Mouse (Mus musculus) small intestine, adult 2 months (tissue): ENCODE measurements around the gene Gm45140. TPM values are rescaled to one million over a fixed set of nuclear protein-coding genes. Genes with fewer than 3 reads are reported as not detected.

Source experiments
- H3K27ac ChIP-seq: fragments of 200-500 bp; 2 replicates; pipeline ENCODE4 v1.5.1; 2012; ENCODE audit warnings: low read depth, low read length, control low read depth, inconsistent platforms; ENCODE audit not compliant: insufficient read depth
- H3K27me3 ChIP-seq: fragments of 200-500 bp; 2 replicates; pipeline ENCODE4 v1.6.1; 2012; ENCODE audit warnings: mild to moderate bottlenecking, moderate library complexity, low read length, inconsistent platforms; ENCODE audit not compliant: control insufficient read depth, insufficient read depth
- H3K36me3 ChIP-seq: fragments of 200-500 bp; 2 replicates; pipeline ENCODE4 v1.6.1; 2012; ENCODE audit warnings: mild to moderate bottlenecking, low read length, control low read depth, inconsistent platforms; ENCODE audit not compliant: control insufficient read depth, insufficient read depth
- H3K4me1 ChIP-seq: fragments of 200-500 bp; 2 replicates; pipeline ENCODE4 v1.6.1; 2012; ENCODE audit warnings: low read length, inconsistent platforms, mixed read lengths; ENCODE audit not compliant: control insufficient read depth, insufficient read depth, insufficient read length
- H3K4me3 ChIP-seq: fragments of 200-500 bp; 2 replicates; pipeline ENCODE4 v1.5.1; 2012; ENCODE audit warnings: low read depth, mild to moderate bottlenecking, control low read depth, inconsistent platforms, low read length, moderate library complexity
- CTCF ChIP-seq: fragments of 200-500 bp; IDR thresholded peaks from 2 replicates; pipeline ENCODE4 v1.5.1; 2012; ENCODE audit warnings: low read depth, mild to moderate bottlenecking, control low read depth, inconsistent platforms, low read length, moderate library complexity, mixed read lengths; ENCODE audit not compliant: insufficient replicate concordance, insufficient read length; ENCODE audit errors: extremely low read depth
- POLR2A ChIP-seq: fragments of 200-500 bp; IDR thresholded peaks from 2 replicates; pipeline ENCODE4 v1.6.1; 2012; ENCODE audit warnings: low read depth, mild to moderate bottlenecking, control low read depth, inconsistent platforms, low read length, moderate library complexity
- WGBS: fragments of 180-500 bp; shearing (Covaris S2); methylation state at CpG from one replicate; pipeline ENCODE4 v1.1.7; 2018; 5-methylcytosine and 5-hydroxymethylcytosine counted together
- polyA plus RNA-seq: library from polyadenylated mRNA; depleted of rRNA; stranded (reverse); fragments of >200 nt; gene quantifications from 2 replicates; pipeline ENCODE4 v1.2.3, GENCODE M21; 2012

Gm45140 gene
- polyA plus RNA-seq, 1 experiment, result 0.34 TPM

DNA sequence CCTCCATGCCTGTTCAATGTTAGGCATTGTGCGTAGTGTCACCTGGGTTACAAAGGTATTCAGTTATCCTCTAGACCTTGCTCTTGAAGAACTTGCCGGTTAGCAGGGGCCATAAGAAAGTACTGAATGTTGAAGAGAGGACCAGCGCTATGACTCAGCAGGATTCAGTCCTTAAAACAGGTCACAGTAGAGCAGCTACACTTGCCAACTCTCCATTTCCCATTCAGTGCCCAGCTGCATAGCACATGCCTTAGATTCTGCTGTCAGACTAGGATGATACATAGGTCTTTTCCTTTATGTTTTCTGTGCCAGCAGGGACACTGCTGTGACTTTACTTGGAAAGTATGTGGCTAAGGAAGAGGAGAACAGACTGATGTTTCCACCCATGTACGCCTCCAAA, 17.9 kb upstream of the Gm45140 start:
- no peaks in the 10 kb centered on the region for H3K36me3 ChIP-seq

DNA sequence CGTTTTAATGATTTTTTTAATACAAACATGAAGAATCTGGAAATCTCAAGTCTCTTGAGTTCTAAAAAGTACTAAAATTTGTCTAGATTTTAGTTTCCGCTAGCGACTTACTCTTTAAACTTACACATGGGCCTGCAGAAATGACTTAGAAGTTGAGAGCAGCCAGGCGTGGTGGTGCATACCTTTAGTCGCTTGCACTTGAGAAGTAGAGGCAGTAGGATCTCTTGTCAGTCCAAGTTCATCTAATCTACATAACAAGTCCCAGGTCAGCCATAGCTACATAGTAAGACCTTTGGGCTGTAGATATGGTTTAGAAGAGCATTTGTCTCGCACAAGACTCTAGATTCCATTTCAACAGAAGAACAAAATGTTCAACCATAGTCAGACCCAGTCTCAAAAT, 16.3 kb upstream of the Gm45140 start:
- whole genome bisulfite sequencing, result 85% methylated on average over 6 of the region's 6 CpGs
- no peak overlapping the region for H3K4me3 ChIP-seq
- H3K27ac ChIP-seq, result no peak overlapping the region
- no peak for TF ChIP-seq POLR2A
- TF ChIP-seq CTCF, result no peak
- no peaks in the 10 kb centered on the region for H3K36me3 ChIP-seq
- H3K4me1 ChIP-seq, result peaks cover 7% of the 10 kb centered on the region; the same call in 1 of the 2 replicates
- H3K27me3 ChIP-seq, result no peaks in the 10 kb centered on the region

More for the DNA sequence above, 17.9 kb upstream of the Gm45140 start:
- Histone ChIP-seq H3K4me3 (no peak overlapping the region), H3K4me1 (peaks cover 7% of the 10 kb centered on the region; the same call in 1 of the 2 replicates), H3K27ac (no peak overlapping the region), H3K27me3 (no peaks in the 10 kb centered on the region)
- WGBS, result 74% methylated on average over 4 of the region's 4 CpGs
- TF ChIP-seq POLR2A, result no peak
- no peak for TF ChIP-seq CTCF

DNA sequence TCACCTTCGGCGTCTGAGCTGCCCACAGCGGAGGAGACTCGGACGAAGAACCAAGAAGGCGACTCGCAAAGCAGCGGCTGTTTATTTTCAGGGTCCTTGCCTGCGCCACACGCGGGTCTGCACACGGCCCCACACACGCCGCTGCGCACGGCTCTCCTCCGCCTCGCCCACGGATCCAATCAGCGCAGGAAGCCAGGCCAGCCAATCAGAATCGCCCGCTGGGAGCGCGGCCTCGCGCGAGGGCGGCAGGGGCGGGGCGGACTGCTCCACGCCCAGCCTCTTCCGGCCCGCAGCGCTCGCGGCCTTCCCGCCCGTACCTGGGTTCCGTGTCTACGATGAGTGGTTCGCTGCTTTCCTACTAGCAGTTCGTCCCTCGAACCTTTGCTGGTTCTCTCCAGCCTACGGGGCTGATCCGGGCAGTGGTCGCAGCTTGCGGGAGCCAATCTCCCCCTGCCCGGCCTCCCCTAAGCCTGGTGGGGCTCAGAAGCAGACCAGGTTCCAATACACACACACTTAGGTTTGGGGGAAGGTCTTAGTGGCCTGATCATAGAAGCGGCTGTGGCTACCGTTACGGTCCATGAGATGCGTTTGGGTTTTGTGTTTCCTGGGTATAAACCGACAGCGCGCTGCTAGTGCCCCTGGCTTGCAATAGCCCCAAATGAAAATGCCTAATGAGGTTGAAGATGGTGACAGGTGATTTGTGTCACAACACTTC, 15.5 kb upstream of the Gm45140 start, which contains the start of gene Cnbp:
Gene Cnbp, minus strand, starts transcription at position 207 of the 715 bp plus-strand sequence.
- Histone ChIP-seq H3K4me1 (peaks cover 7% of the 10 kb centered on the region; the same call in 1 of the 2 replicates), H3K27ac (peak within 1 kb of the TSS; percentile 84), H3K4me3 (peak within 1 kb of the TSS; percentile 85), H3K27me3 (no peaks in the 10 kb centered on the region), H3K36me3 (no peaks in the 10 kb centered on the region)
- TF ChIP-seq POLR2A (peak; percentile 86), CTCF (no peak)
- under 1% methylated on average over 55 of the region's 55 CpGs for WGBS

DNA sequence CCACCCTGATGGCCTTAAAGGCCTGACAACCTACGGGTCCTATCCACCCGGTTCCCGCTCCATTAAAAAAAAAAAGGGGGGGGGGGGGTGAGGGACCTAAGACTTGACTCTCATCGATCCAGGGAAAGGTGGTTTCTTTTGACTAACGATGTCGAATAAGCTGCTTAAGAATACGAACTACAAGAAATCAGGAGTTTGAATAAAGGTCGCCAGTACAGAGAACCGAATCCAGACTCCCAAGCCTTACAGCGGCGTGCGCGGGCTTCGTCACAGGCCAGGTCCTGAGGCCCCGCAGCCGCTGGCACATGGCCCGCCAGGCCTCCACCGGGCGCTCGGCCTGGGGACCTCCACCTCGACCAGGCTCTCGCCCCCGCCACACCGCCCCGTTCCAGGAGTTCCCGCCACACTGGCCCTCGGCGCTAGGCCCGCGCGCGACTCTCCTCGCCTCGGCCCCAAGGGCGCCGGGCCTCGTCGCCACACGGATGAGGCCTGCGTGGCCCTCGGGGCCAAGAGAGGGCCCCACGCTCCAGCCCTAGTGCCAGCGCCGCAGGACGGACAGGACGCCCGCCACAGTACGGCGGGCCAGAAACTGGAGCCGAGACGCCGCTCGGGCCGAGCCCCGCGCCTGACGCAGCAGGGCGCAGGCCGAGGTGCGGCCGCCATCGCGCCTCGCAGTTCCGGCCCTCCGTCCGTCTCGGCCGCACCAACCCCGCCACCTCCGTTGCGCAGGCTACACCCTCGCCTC, 14.7 kb upstream of the Gm45140 start:
- H3K36me3 ChIP-seq, result peaks cover 6% of the 10 kb centered on the region
- under 1% methylated on average over 73 of the region's 73 CpGs for WGBS
- H3K4me3 ChIP-seq, result peak overlapping the region; percentile 85
- H3K27ac ChIP-seq, result peak overlapping the region; percentile 84
- H3K4me1 ChIP-seq, result peaks cover 7% of the 10 kb centered on the region; the same call in 1 of the 2 replicates
- TF ChIP-seq POLR2A, result no peak
- no peak for TF ChIP-seq CTCF
- H3K27me3 ChIP-seq, result no peaks in the 10 kb centered on the region

DNA sequence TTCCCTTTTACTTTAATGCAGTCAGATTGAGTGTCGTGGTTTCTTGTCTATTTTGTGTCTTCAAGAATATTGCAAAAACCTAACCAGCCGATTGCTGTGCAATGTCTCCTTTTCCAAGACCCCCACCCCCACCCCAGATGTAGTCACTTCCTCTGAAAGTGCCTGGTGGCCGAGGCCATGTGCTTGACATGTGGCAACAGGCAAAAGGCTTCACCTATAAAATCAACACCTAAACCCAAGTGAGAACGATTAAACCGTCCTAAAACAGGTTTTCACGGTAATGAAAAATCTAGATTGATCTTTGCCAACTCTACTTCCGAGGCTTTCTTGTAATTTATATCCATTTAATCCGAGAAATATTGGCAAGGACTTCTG, 14.2 kb upstream of the Gm45140 start:
- Histone ChIP-seq H3K4me3 (peak overlapping the region; percentile 85), H3K27me3 (no peaks in the 10 kb centered on the region), H3K4me1 (peaks cover 7% of the 10 kb centered on the region; the same call in 1 of the 2 replicates), H3K27ac (0 out of 2 replicates have a peak overlapping the region, but pooled peaks have one; percentile 1), H3K36me3 (peaks cover 12% of the 10 kb centered on the region)
- no peak for TF ChIP-seq POLR2A
- TF ChIP-seq CTCF, result no peak
- under 1% methylated on average over 8 of the region's 8 CpGs for WGBS

DNA sequence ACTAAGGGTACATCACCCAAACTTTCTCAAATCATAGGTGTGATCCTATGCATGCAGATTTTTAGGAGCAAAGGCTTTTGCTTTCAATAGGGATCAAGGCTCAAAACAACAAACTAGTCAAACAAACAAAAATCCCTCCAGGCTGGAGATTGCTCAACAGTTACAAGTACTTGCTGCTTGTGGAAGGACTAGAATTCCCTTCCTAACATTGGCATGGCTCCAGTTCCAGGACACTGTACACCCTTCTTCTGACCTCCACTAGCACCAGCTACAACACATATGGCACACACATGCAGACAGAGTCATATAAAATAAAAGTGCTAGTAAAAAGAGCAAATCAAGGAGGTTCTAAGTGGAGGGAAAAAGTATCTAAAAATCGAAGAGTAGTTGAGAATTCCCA, 11.2 kb upstream of the Gm45140 start:
- TF ChIP-seq POLR2A (no peak), CTCF (no peak)
- WGBS, result 35% methylated on average over 1 of the region's 1 CpGs
- peaks cover 32% of the 10 kb centered on the region for H3K36me3 ChIP-seq
- no peak overlapping the region for H3K4me3 ChIP-seq
- peaks cover 7% of the 10 kb centered on the region; the same call in 1 of the 2 replicates for H3K4me1 ChIP-seq
- H3K27ac ChIP-seq, result no peak overlapping the region
- no peaks in the 10 kb centered on the region for H3K27me3 ChIP-seq

DNA sequence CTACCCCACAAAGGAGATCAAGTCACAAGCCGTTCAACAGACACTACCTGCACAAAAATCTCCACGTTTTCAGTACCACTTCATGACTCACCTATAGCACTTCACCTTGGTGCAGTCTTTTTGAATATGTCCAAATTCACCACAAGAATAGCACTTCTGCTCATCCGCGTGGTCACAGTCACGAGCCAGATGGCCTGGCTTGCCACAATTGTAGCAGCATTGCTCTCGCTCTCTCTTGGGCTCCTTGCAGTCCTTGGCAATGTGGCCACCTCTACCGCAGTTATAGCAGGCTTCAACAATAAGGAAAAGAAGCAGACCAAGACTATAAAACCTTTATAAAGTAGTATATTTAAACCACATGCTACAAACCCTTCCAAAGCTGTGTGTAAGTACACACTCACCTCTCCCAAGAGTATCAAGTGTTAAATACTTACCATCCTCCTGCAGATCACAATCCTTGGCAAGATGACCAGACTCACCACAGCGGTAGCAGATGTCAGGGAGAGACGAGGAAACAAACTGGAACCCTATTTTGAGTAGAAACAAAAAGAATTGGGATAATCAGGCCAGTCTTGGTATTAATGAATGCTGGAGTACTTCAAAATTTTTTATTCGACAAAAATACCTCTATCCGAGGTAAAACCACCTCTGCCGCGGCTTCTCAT, 9.6 kb upstream of the Gm45140 start:
- H3K4me3 ChIP-seq, result no peak overlapping the region
- peaks cover 4% of the 10 kb centered on the region; the same call in 1 of the 2 replicates for H3K4me1 ChIP-seq
- TF ChIP-seq POLR2A (no peak), CTCF (no peak)
- peaks cover 35% of the 10 kb centered on the region for H3K36me3 ChIP-seq
- no peak overlapping the region for H3K27ac ChIP-seq
- WGBS, result 91% methylated on average over 13 of the region's 13 CpGs
- no peaks in the 10 kb centered on the region for H3K27me3 ChIP-seq
